Mouse (Mus musculus): ENCODE measurements around the gene Mcu.

Gene Mcu

DNA sequence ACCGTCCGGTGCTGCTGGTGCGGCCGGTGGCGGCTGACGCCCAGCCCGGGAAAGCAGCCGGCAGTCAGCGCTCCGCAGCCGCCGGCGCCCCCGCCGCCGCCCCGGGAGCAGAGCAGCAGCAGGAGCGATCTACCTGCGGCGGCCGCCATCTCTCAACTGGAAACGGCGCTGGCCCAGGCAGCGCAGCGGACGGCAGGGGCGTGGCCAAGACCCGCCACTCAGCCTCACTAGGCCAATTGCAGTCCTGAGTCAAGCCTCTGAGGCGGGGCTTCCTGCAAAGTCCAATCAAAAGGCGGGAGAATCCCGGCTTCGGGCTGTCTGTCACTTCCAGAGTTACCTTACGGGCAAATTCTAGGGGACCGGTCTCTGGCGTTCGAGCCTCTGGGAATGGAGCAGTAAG is at the start of gene Mcu:
Gene Mcu (minus strand): TSS at position 171 of the 400 bp plus-strand sequence.
- in situ Hi-C loops (cut with MboI, MseI): no loop called here

- in situ Hi-C loops (cut with MboI, MseI): no loop called here
Measured at GRCm38 (mm10) chr10:59665503-59666291, 49.2 kb upstream of the Mcu start.

GRCm38 (mm10) chr10:59664765-59665164 is 48.3 kb upstream of the Mcu start:
- in situ Hi-C loops (cut with MboI, MseI): no loop called here

- in situ Hi-C loops (cut with MboI, MseI): no loop called here
Measured at GRCm38 (mm10) chr10:59656799-59657198, 40.3 kb upstream of the Mcu start.

GRCm38 (mm10) chr10:59646821-59647378 is 30.4 kb upstream of the Mcu start:
- in situ Hi-C loops (cut with MboI, MseI): no loop called here

GRCm38 (mm10) chr10:59645153-59645552 is 28.7 kb upstream of the Mcu start:
- in situ Hi-C loops (cut with MboI, MseI): no loop called here

GRCm38 (mm10) chr10:59644710-59645109 is 28.2 kb upstream of the Mcu start:
- in situ Hi-C loops (cut with MboI, MseI): no loop called here

DNA sequence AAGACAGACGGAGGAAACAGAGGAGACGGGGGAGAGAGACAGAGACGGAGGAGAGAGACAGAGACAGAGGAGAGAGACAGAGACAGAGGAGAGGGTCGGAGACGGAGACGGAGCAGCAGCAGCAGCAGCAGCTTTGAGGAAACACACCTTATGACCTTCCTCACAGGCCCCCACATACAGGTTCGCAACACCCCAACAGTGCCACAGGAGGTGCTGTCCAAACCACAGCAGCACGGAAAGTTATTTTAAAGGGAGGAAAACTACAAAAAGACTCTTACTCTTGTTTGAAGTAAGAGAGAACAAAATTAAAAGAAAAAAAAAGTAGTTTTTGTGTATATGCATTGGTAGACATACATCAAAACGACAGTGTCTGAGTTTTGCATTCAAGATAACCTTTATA is 27.2 kb upstream of the Mcu start:
- in situ Hi-C loops (cut with MboI, MseI): no loop called here

- in situ Hi-C loops (cut with MboI, MseI): no loop called here
Measured at GRCm38 (mm10) chr10:59642659-59643377, 26.3 kb upstream of the Mcu start.

DNA sequence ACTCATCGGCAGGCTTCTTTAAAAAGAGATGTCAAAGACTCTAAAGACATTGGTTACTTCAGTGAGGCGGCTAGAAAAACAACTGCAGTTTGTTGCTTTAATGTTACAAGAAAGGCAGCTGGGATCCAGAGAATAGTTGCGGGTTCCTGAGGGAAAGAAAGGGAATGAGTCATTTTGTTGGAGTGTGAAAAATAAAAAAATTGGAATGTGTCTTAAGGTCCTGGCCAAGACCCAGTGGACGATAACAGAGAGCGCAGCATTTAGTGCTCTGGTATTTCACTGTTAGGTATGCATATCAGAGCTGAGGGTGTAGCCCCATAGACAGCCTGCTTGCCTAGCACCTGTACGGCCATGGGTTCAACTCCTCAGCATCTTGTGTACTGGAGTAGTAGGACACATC is 22.1 kb upstream of the Mcu start:
- in situ Hi-C loops (cut with MboI, MseI): loop anchor here (10.0 kb wide), 1 partner anchor 176 kb away; no protein-coding TSS in a partner anchor

GRCm38 (mm10) chr10:59637596-59638124 is 21.2 kb upstream of the Mcu start:
- in situ Hi-C loops (cut with MboI, MseI): loop anchor here (10.0 kb wide), 1 partner anchor 177 kb away; no protein-coding TSS in a partner anchor

DNA sequence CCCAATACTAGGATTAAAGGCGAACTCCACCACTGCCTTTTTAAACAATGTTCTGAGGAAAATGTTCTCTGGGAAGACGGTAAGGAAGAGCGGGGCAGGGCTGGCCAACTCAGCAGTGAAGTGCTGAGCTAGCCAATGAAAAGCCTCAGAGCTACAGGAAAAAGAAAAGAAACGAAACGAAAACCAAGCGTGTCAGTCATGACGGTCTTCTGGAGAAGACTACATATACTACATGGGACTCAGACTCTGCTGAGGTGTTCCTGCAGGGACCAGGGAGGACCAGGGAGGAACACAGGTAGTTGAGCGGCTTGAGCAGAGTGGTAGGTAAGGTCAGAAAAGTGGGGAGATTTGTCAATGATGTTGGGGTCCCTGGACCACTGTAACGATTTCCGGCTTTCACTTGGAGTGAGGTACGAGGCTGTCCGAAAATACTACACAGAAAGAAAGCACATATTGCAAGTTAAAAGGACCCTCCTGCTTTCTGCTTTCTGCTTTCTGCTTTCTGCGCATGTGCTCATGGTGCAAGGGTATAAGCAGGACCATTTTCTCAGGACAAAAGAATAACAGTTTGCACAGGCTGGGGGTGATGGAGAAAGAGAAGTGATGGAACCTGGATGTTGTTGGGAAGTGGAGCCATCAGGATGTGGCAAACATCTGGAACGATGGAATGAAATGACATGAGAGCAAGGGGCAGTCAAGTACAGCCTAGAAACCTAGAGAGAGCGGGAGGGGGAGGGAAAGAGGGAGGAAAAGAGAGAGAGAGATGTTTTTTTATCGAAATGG is 20.4 kb upstream of the Mcu start:
- in situ Hi-C loops (cut with MboI, MseI): loop anchor here (10.0 kb wide), 1 partner anchor 178 kb away; no protein-coding TSS in a partner anchor

- in situ Hi-C loops (cut with MboI, MseI): loop anchor here (10.0 kb wide), 1 partner anchor 179 kb away; no protein-coding TSS in a partner anchor
Measured at GRCm38 (mm10) chr10:59636048-59636447, 19.6 kb upstream of the Mcu start.

- in situ Hi-C loops (cut with MboI, MseI): no loop called here
Measured at GRCm38 (mm10) chr10:59629506-59629782, 13.0 kb upstream of the Mcu start.

- in situ Hi-C loops (cut with MboI, MseI): no loop called here
Measured at GRCm38 (mm10) chr10:59628641-59629505, 12.4 kb upstream of the Mcu start.

GRCm38 (mm10) chr10:59623496-59623895 is 7.0 kb upstream of the Mcu start:
- in situ Hi-C loops (cut with MboI, MseI): loop anchor here (5.0 kb wide), 1 partner anchor 64 kb away; no protein-coding TSS in a partner anchor

DNA sequence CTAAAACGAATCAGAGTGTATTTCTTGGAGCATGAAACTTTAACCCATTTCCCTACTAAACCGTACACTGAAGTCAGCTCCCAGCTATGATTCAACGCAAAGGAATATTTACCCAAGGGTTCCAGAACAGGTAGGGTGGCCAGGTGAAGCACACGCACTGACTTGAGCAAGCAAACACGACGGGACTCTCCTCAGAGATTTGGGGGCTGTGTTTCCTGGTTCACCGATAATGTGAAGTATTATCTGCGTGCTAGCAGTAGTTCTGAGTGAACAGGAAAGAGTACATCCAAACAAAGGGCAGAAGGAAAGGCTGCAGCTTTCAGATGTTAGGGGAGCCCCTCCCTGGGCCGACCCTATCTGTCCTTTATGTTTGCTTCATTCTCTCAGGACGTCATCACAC is 4.9 kb upstream of the Mcu start:
- in situ Hi-C loops (cut with MboI, MseI): loop anchor here (5.0 kb wide), 1 partner anchor 66 kb away; no protein-coding TSS in a partner anchor

DNA sequence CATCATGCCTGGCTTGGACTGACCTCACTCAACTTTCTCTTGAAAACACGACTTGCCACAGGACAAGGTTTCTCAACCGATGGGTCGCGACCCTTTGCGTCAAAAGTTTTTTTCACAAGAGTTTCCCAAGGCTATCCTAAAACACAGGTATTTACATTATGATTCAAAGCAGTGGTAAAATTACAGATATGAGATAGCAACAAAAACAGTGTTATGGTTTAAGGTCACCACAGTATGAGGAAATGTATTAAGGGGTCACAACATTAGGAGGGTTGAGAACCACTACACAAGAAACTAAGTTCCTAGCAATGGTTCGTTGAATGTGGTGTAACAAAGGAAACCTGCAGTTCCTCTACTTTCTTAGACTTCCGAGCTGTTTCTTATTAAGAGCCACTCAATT is 1.3 kb upstream of the Mcu start:
- in situ Hi-C loops (cut with MboI, MseI): no loop called here

GRCm38 (mm10) chr10:59615981-59616520 is 441 bp downstream of the Mcu start, which contains the start of gene Gm10322:
Gm10322 (plus strand) TSS chr10:59616063.
- in situ Hi-C loops (cut with MboI, MseI): no loop called here

- in situ Hi-C loops (cut with MboI, MseI): no loop called here
Measured at GRCm38 (mm10) chr10:59615411-59615810, 1.1 kb downstream of the Mcu start.
